Comparison of ENCODE assay signal across 17 mouse cellular contexts in genomic region chr16:55816202-55816941, GRCm38 (mm10). TPM values are rescaled to one million over a fixed set of nuclear protein-coding genes. Genes with fewer than 3 reads are reported as not detected.
DNase-seq lines count a peak whose midpoint lies in the region; ATAC-seq and TF ChIP-seq lines count a peak whose summit lies in the region.
"Had no signal": no experiment of that assay in that cellular context is flagged by ENCODE, and none has a peak within 500 bp of the region (broad histone marks: within the 10 kb centered on the region; RNA-seq: fewer than 3 reads in every experiment).

No protein-coding gene starts in this region.

- no peak overlapping the region for H3K27ac ChIP-seq in liver, embryonic 14.5 days
- no peak overlapping the region for H3K27ac ChIP-seq in liver, embryonic 11.5 days (ENCODE audit: low read depth, low read length)
- peak overlapping the region; percentile 60 for H3K27ac ChIP-seq in intestine, postnatal 0 days (ENCODE audit: low read depth, low read length)
- H3K27ac ChIP-seq in liver, embryonic 16.5 days (ENCODE audit: low read length), result no peak overlapping the region
- H3K27ac ChIP-seq in stomach, embryonic 14.5 days (ENCODE audit: low read length), result peak overlapping the region; percentile 4; the same call in 1 of the 2 replicates
- no peak overlapping the region for H3K27ac ChIP-seq in hindbrain, embryonic 11.5 days (ENCODE audit: low read depth, low read length)
- H3K27ac ChIP-seq: forebrain, embryonic 12.5 days; heart, embryonic 13.5 days; limb, embryonic 10.5 days had no signal

- H3K4me3 ChIP-seq in liver, embryonic 14.5 days (ENCODE audit: insufficient read depth in 1 of 2, low read depth in 2 of 2, low read length in 2 of 2), result no peak overlapping the region
- H3K4me3 ChIP-seq in liver, embryonic 11.5 days (ENCODE audit: low read depth, low read length), result no peak overlapping the region
- no peak overlapping the region for H3K4me3 ChIP-seq in intestine, postnatal 0 days (ENCODE audit: low read depth, low read length)
- H3K4me3 ChIP-seq in liver, embryonic 16.5 days (ENCODE audit: low read depth, low read length), result no peak overlapping the region
- H3K4me3 ChIP-seq in stomach, embryonic 14.5 days (ENCODE audit: low read depth, low read length), result no peak overlapping the region
- no peak overlapping the region for H3K4me3 ChIP-seq in hindbrain, embryonic 11.5 days (ENCODE audit: low read depth, low read length)
- H3K4me3 ChIP-seq: forebrain, embryonic 12.5 days; heart, embryonic 13.5 days; limb, embryonic 10.5 days had no signal

- no peak overlapping the region for H3K4me2 ChIP-seq in liver, embryonic 14.5 days (ENCODE audit: low read depth)
- no peak overlapping the region for H3K4me2 ChIP-seq in liver, embryonic 11.5 days
- H3K4me2 ChIP-seq in intestine, postnatal 0 days (replicated peaks; ENCODE audit: low read depth), result peak overlapping the region; percentile 71
- H3K4me2 ChIP-seq in liver, embryonic 16.5 days (ENCODE audit: low read depth, low read length), result no peak overlapping the region
- no peak overlapping the region for H3K4me2 ChIP-seq in stomach, embryonic 14.5 days (replicated peaks; ENCODE audit: low read depth, low read length)
- no peak overlapping the region for H3K4me2 ChIP-seq in hindbrain, embryonic 11.5 days (replicated peaks; ENCODE audit: low read depth, low read length)
- H3K4me2 ChIP-seq: forebrain, embryonic 12.5 days; heart, embryonic 13.5 days had no signal

- H3K9ac ChIP-seq in liver, embryonic 14.5 days (replicated peaks), result no peak overlapping the region
- H3K9ac ChIP-seq in liver, embryonic 11.5 days (ENCODE audit: low read depth, low read length), result no peak overlapping the region
- no peak overlapping the region for H3K9ac ChIP-seq in intestine, postnatal 0 days (ENCODE audit: low read depth, low read length)
- H3K9ac ChIP-seq in liver, embryonic 16.5 days (ENCODE audit: low read depth, low read length), result no peak overlapping the region
- H3K9ac ChIP-seq in stomach, embryonic 14.5 days (replicated peaks; ENCODE audit: low read depth, low read length), result no peak overlapping the region
- no peak overlapping the region for H3K9ac ChIP-seq in hindbrain, embryonic 11.5 days (ENCODE audit: low read depth, low read length)
- H3K9ac ChIP-seq: forebrain, embryonic 12.5 days; heart, embryonic 13.5 days had no signal

- DNase-seq in liver, embryonic 14.5 days (ENCODE audit: low read depth in 3 of 3, low spot score in 3 of 3), result no peak
- DNase-seq in liver, embryonic 11.5 days (ENCODE audit: low spot score), result no peak
- no peak for DNase-seq in embryo, embryonic 11 days
- no peak for DNase-seq in cerebellum, postnatal 10 days
- DNase-seq in hindbrain, embryonic 11.5 days (ENCODE audit: low spot score), result no peak
- DNase-seq: adrenal gland, postnatal 10 days; cerebellum, adult 9-10 months; heart, postnatal 4 days; layer of hippocampus, postnatal 36 days had no signal

- peak; percentile 44; the same call in 1 of the 2 replicates for ATAC-seq in liver, embryonic 14.5 days (ENCODE audit: insufficient read depth)
- no peak for ATAC-seq in liver, embryonic 11.5 days (replicated peaks; ENCODE audit: low FRiP score)
- peak; percentile 89 for ATAC-seq in intestine, postnatal 0 days
- peak; percentile 45; the same call in 1 of the 2 replicates for ATAC-seq in liver, embryonic 16.5 days (ENCODE audit: low read depth)
- peak; percentile 81 for ATAC-seq in stomach, embryonic 14.5 days (ENCODE audit: insufficient number of reproducible peaks, insufficient read depth, low FRiP score, low read depth)
- no peak for ATAC-seq in hindbrain, embryonic 11.5 days (ENCODE audit: low FRiP score)
- ATAC-seq: midbrain, embryonic 16.5 days had no signal

- H3K4me1 ChIP-seq in liver, embryonic 14.5 days (replicated peaks; ENCODE audit: control insufficient read depth in 2 of 2, insufficient read depth in 2 of 2, low read length in 1 of 2), result no peaks in the 10 kb centered on the region
- H3K4me1 ChIP-seq in liver, embryonic 11.5 days (replicated peaks; ENCODE audit: control insufficient read depth, insufficient read depth, low read length), result 0 out of 2 replicates have a peak, but pooled peaks cover 6% of the 10 kb centered on the region
- H3K4me1 ChIP-seq in intestine, postnatal 0 days (replicated peaks; ENCODE audit: control insufficient read depth, insufficient read depth, low read length), result no peaks in the 10 kb centered on the region
- no peaks in the 10 kb centered on the region; the same call in 1 of the 2 replicates for H3K4me1 ChIP-seq in liver, embryonic 16.5 days (ENCODE audit: control insufficient read depth, low read depth, low read length)
- H3K4me1 ChIP-seq in stomach, embryonic 14.5 days (ENCODE audit: control insufficient read depth, insufficient read depth, low read length), result peaks cover 3% of the 10 kb centered on the region; the same call in 1 of the 2 replicates
- H3K4me1 ChIP-seq in hindbrain, embryonic 11.5 days (replicated peaks; ENCODE audit: control insufficient read depth, insufficient read depth, low read length), result no peaks in the 10 kb centered on the region

- peaks cover 5% of the 10 kb centered on the region for H3K36me3 ChIP-seq in liver, embryonic 14.5 days (replicated peaks; ENCODE audit: control insufficient read depth, insufficient read depth, low read depth)
- peaks cover 31% of the 10 kb centered on the region for H3K36me3 ChIP-seq in liver, embryonic 11.5 days (ENCODE audit: control insufficient read depth, insufficient read depth, low read length)
- H3K36me3 ChIP-seq in intestine, postnatal 0 days (ENCODE audit: control insufficient read depth, insufficient read depth), result peaks cover 53% of the 10 kb centered on the region
- H3K36me3 ChIP-seq in liver, embryonic 16.5 days (ENCODE audit: control insufficient read depth, insufficient read depth), result peaks cover 21% of the 10 kb centered on the region
- peaks cover 57% of the 10 kb centered on the region for H3K36me3 ChIP-seq in stomach, embryonic 14.5 days (ENCODE audit: control insufficient read depth, insufficient read depth, low read length)
- H3K36me3 ChIP-seq in hindbrain, embryonic 11.5 days (ENCODE audit: control insufficient read depth, insufficient read depth, low read length), result 0 out of 2 replicates have a peak, but pooled peaks cover 2% of the 10 kb centered on the region

- no peak for TF ChIP-seq EP300 in liver, embryonic 14.5 days (IDR thresholded peaks at IDR 0.05; ENCODE audit: low read depth)

- H3K9me3 ChIP-seq in liver, embryonic 14.5 days (ENCODE audit: control insufficient read depth, low read length), result no peaks in the 10 kb centered on the region
- no peaks in the 10 kb centered on the region for H3K9me3 ChIP-seq in liver, embryonic 11.5 days (ENCODE audit: control insufficient read depth, low read length)
- H3K9me3 ChIP-seq in intestine, postnatal 0 days (ENCODE audit: control insufficient read depth), result no peaks in the 10 kb centered on the region
- H3K9me3 ChIP-seq in liver, embryonic 16.5 days (replicated peaks; ENCODE audit: control insufficient read depth, low read length), result no peaks in the 10 kb centered on the region
- no peaks in the 10 kb centered on the region for H3K9me3 ChIP-seq in stomach, embryonic 14.5 days (ENCODE audit: control insufficient read depth, low read depth, low read length)
- H3K9me3 ChIP-seq in hindbrain, embryonic 11.5 days (ENCODE audit: control insufficient read depth, low read length), result no peaks in the 10 kb centered on the region
- H3K9me3 ChIP-seq: forebrain, embryonic 12.5 days; G1E; heart, embryonic 13.5 days; limb, embryonic 10.5 days had no signal

- 74% methylated on average over 13 of the region's 13 CpGs for WGBS in liver, embryonic 14.5 days (ENCODE audit: insufficient replicate concordance)
- WGBS in liver, embryonic 11.5 days, result 85% methylated on average over 13 of the region's 13 CpGs
- 48% methylated on average over 13 of the region's 13 CpGs for WGBS in intestine, postnatal 0 days
- WGBS in liver, embryonic 16.5 days (ENCODE audit: insufficient replicate concordance), result 74% methylated on average over 13 of the region's 13 CpGs
- WGBS in stomach, embryonic 14.5 days, result 73% methylated on average over 13 of the region's 13 CpGs
- WGBS in hindbrain, embryonic 11.5 days, result 95% methylated on average over 13 of the region's 13 CpGs

- peaks cover 6% of the 10 kb centered on the region for H3K27me3 ChIP-seq in liver, embryonic 14.5 days (ENCODE audit: control insufficient read depth, insufficient read depth, low read length)
- H3K27me3 ChIP-seq in liver, embryonic 11.5 days (replicated peaks; ENCODE audit: control insufficient read depth, insufficient read depth, low read length), result no peaks in the 10 kb centered on the region
- H3K27me3 ChIP-seq in intestine, postnatal 0 days (replicated peaks; ENCODE audit: control insufficient read depth, insufficient read depth, low read length), result no peaks in the 10 kb centered on the region
- peaks cover 10% of the 10 kb centered on the region for H3K27me3 ChIP-seq in liver, embryonic 16.5 days (ENCODE audit: control insufficient read depth, insufficient read depth, low read depth, low read length)
- H3K27me3 ChIP-seq in stomach, embryonic 14.5 days (ENCODE audit: control insufficient read depth, insufficient read depth, low read length), result no peaks in the 10 kb centered on the region
- no peaks in the 10 kb centered on the region for H3K27me3 ChIP-seq in hindbrain, embryonic 11.5 days (ENCODE audit: control insufficient read depth, insufficient read depth, low read length)
- H3K27me3 ChIP-seq: forebrain, embryonic 12.5 days; heart, embryonic 13.5 days had no signal

- TF ChIP-seq CTCF in liver, embryonic 14.5 days (IDR thresholded peaks at IDR 0.05; ENCODE audit: low read depth), result no peak
- TF ChIP-seq CTCF in intestine, postnatal 0 days (IDR thresholded peaks at IDR 0.05; ENCODE audit: low read depth), result no peak

RNA-seq across cellular contexts. Expression of gene Nfkbiz, which starts 22.3 kb away (rescaled TPM):
- 2.1 and 2.4 TPM in 2 replicates for polyA plus RNA-seq in liver, embryonic 14.5 days (2012; rRNA removed)
- polyA plus RNA-seq in liver, embryonic 14.5 days (2014; fragmentation: Nextera tagmentation; extraction: Ambion mirVana), result 1.7 and 1.9 TPM in 2 replicates
- 4.5 and 4.6 TPM in 2 replicates for polyA plus RNA-seq in liver, embryonic 11.5 days (2014; fragmentation: Nextera tagmentation; extraction: Ambion mirVana)
- polyA plus RNA-seq in intestine, postnatal 0 days (2015; fragmentation: Nextera tagmentation; extraction: Ambion mirVana), result 7.8 and 8.8 TPM in 2 replicates
- 2.2 and 2.3 TPM in 2 replicates for polyA plus RNA-seq in liver, embryonic 16.5 days (2015; fragmentation: Nextera tagmentation; extraction: Ambion mirVana)
- polyA plus RNA-seq in stomach, embryonic 14.5 days (2014; fragmentation: Nextera tagmentation; extraction: Ambion mirVana), result 6.4 and 8.3 TPM in 2 replicates
- 1.5 and 1.6 TPM in 2 replicates for polyA plus RNA-seq in hindbrain, embryonic 11.5 days (2014; fragmentation: Nextera tagmentation; extraction: Ambion mirVana)

Comparison
In these comparisons a context has a peak if more than half of its experiments do, and no peak if none do; other contexts are left out.
1. ATAC-seq: peak in liver, embryonic 14.5 days (single experiment), intestine, postnatal 0 days (single experiment), liver, embryonic 16.5 days (single experiment) and stomach, embryonic 14.5 days (single experiment); none in liver, embryonic 11.5 days (single experiment) and hindbrain, embryonic 11.5 days (single experiment).
2. H3K27ac ChIP-seq: peak in intestine, postnatal 0 days (single experiment) and stomach, embryonic 14.5 days (single experiment); none in liver, embryonic 14.5 days (single experiment), liver, embryonic 11.5 days (single experiment), liver, embryonic 16.5 days (single experiment) and hindbrain, embryonic 11.5 days (single experiment).